23 mouse cellular contexts compared by ENCODE assay signal in the genomic region with DNA sequence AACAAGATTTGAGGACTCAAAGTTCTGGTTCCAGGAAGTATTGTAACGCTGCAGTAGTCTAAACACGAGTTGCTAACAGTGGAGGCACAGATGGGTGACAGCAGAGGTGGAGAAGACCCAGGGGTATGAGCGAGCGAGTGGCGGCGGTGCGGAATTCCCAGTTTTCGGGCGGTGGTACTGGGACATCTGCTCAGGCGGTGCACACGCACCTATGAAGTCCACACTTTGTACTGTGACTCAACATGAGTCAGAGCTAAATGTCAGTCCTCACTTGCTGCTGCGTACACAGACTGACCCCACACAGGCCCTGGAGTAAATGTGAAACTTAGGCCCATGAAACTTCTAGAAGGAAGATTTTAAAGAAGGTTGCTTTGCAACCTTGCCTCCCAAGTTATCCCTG.
DNase-seq lines count a peak whose midpoint lies in the region; ATAC-seq and TF ChIP-seq lines count a peak whose summit lies in the region.
"Had no signal": no experiment of that assay in that cellular context is flagged by ENCODE, and none has a peak within 500 bp of the region (broad histone marks: within the 10 kb centered on the region; RNA-seq: fewer than 3 reads in every experiment).

No protein-coding gene starts in this region.

- no peaks in the 10 kb centered on the region for H3K27me3 ChIP-seq in small intestine, adult 2 months (ENCODE audit: control insufficient read depth, insufficient read depth, low read length)
- H3K27me3 ChIP-seq in midbrain, embryonic 11.5 days (ENCODE audit: control insufficient read depth, insufficient read depth, low read length) = no peaks in the 10 kb centered on the region
- H3K27me3 ChIP-seq: embryonic facial prominence, embryonic 15.5 days; heart, embryonic 13.5 days had no signal

- TF ChIP-seq CTCF in small intestine, adult 2 months (IDR thresholded peaks at IDR 0.05; ENCODE audit: extremely low read depth, insufficient read length, insufficient replicate concordance, low read depth, low read length) = no peak

- DNase-seq in adrenal gland, adult (ENCODE audit: inconsistent age in 2 of 2, low spot score in 1 of 2) = peak; percentile 61 to 75
- no peak for DNase-seq in adrenal gland, adult 18-20 months (ENCODE audit: low spot score in 2 of 2)
- peak; percentile 74 for DNase-seq in 3134 (ENCODE audit: extremely low read depth, insufficient read length, low spot score)
- peak; percentile 49 for DNase-seq in NIH3T3 (ENCODE audit: low read depth)
- no peak for DNase-seq in midbrain, embryonic 11.5 days (ENCODE audit: low spot score, missing footprints)
- DNase-seq in spleen, postnatal 10 days (ENCODE audit: low spot score in 2 of 2) = no peak
- DNase-seq: adrenal gland, postnatal 10 days; cerebellum, adult 18-20 months; cerebellum, postnatal 10 days; embryo, embryonic 11 days; gastrocnemius, postnatal 36 days; heart, adult 11 months; heart, postnatal 36 days had no signal

- H3K9ac ChIP-seq in midbrain, embryonic 11.5 days (ENCODE audit: low read length) = no peak overlapping the region
- H3K9ac ChIP-seq: embryonic facial prominence, embryonic 15.5 days had no signal

- no peak for ATAC-seq in midbrain, embryonic 11.5 days (ENCODE audit: low FRiP score)
- ATAC-seq: CD4-positive, CD25-positive, alpha-beta regulatory T cell, adult 4 months; forebrain, embryonic 14.5 days; hindbrain, embryonic 16.5 days; inflammation-experienced regulatory T-cells, adult 6 months had no signal

- H3K4me1 ChIP-seq in small intestine, adult 2 months (ENCODE audit: control insufficient read depth, insufficient read depth, insufficient read length, low read length) = peaks cover 5% of the 10 kb centered on the region
- H3K4me1 ChIP-seq in midbrain, embryonic 11.5 days (ENCODE audit: control insufficient read depth, insufficient read depth, low read length) = no peaks in the 10 kb centered on the region

- H3K27ac ChIP-seq in small intestine, adult 2 months (ENCODE audit: insufficient read depth, low read depth, low read length) = peak overlapping the region; percentile 46; the same call in 1 of the 2 replicates
- H3K27ac ChIP-seq in midbrain, embryonic 11.5 days (ENCODE audit: low read depth, low read length) = no peak overlapping the region
- H3K27ac ChIP-seq: embryonic facial prominence, embryonic 15.5 days; forebrain, embryonic 10.5 days; heart, embryonic 13.5 days had no signal

- no peak overlapping the region for H3K4me2 ChIP-seq in midbrain, embryonic 11.5 days
- H3K4me2 ChIP-seq: embryonic facial prominence, embryonic 15.5 days; heart, embryonic 13.5 days had no signal

- TF ChIP-seq POLR2A in small intestine, adult 2 months (IDR thresholded peaks at IDR 0.05; ENCODE audit: low read depth, low read length) = no peak

- H3K9me3 ChIP-seq in midbrain, embryonic 11.5 days (ENCODE audit: control insufficient read depth, low read length) = no peaks in the 10 kb centered on the region
- H3K9me3 ChIP-seq: embryonic facial prominence, embryonic 15.5 days; forebrain, embryonic 10.5 days; heart, embryonic 13.5 days had no signal

- WGBS in small intestine, adult 2 months = 77% methylated on average over 12 of the region's 12 CpGs
- 92% methylated on average over 12 of the region's 12 CpGs for WGBS in midbrain, embryonic 11.5 days

- no peak overlapping the region for H3K4me3 ChIP-seq in small intestine, adult 2 months (ENCODE audit: low read depth, low read length)
- H3K4me3 ChIP-seq in midbrain, embryonic 11.5 days (ENCODE audit: low read depth, low read length) = no peak overlapping the region
- H3K4me3 ChIP-seq: embryonic facial prominence, embryonic 15.5 days; erythroblast, embryonic 14.5 days; forebrain, embryonic 10.5 days; heart, embryonic 13.5 days had no signal

- no peaks in the 10 kb centered on the region for H3K36me3 ChIP-seq in small intestine, adult 2 months (ENCODE audit: control insufficient read depth, insufficient read depth, low read length)
- H3K36me3 ChIP-seq in midbrain, embryonic 11.5 days (ENCODE audit: control insufficient read depth, insufficient read depth, low read length) = no peaks in the 10 kb centered on the region
- H3K36me3 ChIP-seq: embryonic facial prominence, embryonic 15.5 days; forebrain, embryonic 10.5 days; G1E had no signal

Comparison
In these comparisons a context has a peak if more than half of its experiments do, and no peak if none do; other contexts are left out.
1. DNase-seq: peak in adrenal gland, adult (2 of 2), 3134 (single experiment) and NIH3T3 (single experiment); none in adrenal gland, adult 18-20 months (0 of 2), midbrain, embryonic 11.5 days (single experiment) and spleen, postnatal 10 days (0 of 2).